Mouse (Mus musculus): ENCODE measurements around the gene Cd200.
"Not testable (repeated sequence)": the region's sequence is repeated elsewhere in the genome, so short reads cannot be mapped to it uniquely, and the experiment has no call there.

Cd200 gene

GRCm38 (mm10) chr16:45378147-45378943 lies 30.5 kb downstream of the Cd200 start:
- ATAC-seq (ENCODE audit: low TSS enrichment) = no peak

DNA sequence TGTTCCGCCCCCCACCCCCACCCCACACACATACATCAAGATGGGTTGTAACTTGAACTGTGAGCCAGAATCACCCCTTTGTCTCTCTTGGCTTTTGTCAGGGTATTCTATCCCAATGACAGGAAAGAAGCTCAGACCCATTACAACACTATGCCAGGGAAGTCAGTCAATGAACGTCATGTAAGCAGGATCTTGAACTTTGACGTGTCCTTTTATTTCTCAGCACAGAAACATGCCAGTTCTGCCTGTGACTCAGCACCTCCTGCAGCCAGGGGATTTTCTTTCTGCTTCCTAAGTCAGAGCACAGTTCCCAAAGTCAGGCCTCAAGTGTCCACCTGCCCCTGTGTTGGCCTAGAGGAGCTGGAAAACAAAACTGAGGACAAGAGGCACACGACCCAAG lies 31.5 kb downstream of the Cd200 start:
- ATAC-seq (ENCODE audit: low TSS enrichment) = no peak

DNA sequence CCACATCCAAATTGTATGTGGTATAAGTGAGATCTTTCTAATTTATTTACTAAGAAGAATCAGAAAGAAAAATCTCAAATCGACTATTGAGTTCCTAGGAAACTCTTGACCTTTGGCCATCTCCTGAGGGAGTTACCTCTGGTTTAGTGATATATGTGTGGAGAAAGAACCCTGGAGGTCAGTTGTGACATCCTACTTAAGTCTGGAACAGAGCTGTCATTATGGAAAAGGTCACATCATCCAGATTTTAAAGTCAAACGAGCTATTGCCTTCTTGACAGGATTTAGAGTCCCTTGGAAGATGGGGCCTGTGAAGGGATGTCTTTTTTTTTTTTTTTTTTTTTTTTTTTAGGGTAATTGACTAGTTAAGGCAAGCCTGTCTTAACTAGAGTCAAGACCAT lies 32.0 kb downstream of the Cd200 start:
- no peak for ATAC-seq (ENCODE audit: low TSS enrichment)

DNA sequence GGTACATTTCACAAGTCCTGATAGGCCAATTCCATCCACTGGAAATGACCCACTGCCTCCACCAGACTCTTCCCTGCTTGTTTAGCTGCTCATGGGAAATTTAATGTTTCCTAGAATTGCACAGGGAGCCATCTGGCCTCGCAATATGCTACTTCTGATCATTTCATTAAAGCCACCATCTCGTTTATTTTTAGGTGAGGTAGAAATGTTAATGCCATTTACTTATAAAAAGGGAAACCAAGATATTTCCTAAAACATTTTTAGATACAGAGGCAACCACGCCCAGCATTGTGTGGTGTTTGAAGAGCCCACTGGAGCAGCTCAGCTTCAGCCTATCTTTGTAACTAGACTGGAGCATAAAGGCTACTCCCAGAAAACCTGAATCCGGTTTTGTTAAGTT lies 32.6 kb downstream of the Cd200 start:
- ATAC-seq (ENCODE audit: low TSS enrichment) = peak; percentile 34; the same call in 1 of the 2 replicates

DNA sequence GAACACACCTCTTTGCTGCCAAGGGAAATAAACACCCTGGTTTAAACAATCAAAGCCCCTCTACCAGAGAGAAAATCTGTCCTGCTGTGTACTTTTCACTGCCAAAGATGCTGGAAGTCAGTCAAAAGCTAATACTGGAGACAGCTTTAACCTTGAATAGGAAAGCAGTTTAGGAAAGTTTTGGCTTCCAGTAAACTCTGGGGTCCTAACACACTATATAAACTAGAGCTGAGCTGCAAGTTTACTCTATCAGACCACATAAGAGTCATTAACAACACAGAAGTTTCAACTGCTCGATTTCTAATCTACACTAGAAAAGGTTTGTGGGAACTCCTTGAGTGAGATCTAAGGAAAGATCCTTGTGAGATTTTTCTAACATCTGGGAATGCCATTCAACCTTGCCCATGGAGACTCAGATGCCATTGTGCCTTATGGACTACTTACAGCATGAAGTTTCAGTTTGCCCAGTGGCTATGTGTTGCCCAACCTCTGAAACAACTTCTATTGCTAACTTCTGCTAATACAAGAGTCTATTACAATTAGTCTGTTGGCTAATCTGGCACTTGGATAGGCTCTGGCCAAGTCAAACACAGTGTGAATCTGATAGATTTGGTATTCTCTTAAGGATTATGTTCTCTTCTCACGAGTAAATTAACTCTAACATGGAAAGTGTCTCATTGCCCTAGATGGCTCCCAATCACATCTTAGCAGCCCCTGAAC lies 33.2 kb downstream of the Cd200 start:
- ATAC-seq (ENCODE audit: low TSS enrichment) = no peak

DNA sequence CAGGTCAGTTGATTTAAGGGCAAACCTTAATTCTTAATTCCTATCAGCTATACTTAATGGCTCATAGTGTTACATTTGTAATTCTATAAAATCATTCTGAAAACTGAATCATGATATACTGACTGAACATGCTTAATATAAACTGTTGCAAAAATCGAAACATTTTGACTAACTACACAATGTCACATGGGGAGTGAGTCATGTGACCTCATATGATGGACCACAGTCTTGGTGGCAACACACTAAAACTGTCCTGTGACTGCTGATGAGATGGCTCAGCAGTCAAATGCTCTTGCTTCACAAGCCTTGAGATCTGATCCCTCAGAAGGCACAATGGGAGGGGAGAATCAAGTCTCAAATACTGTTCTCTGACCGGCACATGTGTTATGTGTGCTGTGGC lies 34.8 kb downstream of the Cd200 start:
- ATAC-seq (ENCODE audit: low TSS enrichment) = no peak

- ATAC-seq (ENCODE audit: low TSS enrichment) = no peak
These were observed 37.8 kb downstream of the Cd200 start for GRCm38 (mm10) chr16:45371076-45371475.

DNA sequence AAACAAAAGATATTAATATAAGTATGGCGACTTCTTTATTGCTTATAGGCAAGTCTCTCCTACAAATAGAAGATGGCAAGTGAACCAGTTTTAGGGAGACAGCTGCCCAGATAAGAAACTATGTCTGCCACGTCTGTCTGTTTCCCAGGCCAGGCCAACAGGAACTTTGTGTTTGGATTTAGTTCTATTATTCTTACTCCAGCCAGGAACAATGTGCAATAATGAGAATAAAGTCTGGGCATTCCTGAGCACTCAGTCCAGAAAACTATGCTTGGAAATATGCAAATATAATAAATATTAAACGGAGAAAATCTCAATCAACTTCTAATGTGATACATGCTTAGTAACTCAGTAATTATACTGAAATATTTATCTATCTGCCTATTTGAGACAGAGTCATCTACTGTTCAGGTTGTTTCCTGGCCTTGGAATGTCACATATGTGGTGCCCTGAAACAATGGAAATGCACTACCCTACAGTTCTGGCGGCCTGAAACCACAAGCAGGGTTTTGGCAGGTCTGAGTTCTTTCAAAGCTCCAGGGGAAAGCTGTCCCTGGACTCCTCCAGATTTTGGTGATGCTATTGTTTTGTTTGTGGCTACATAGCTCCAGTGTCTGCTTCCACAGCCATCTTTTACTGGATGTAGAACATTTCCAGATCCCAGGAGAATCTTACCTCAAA lies 39.4 kb downstream of the Cd200 start:
- no peak for ATAC-seq (ENCODE audit: low TSS enrichment)

DNA sequence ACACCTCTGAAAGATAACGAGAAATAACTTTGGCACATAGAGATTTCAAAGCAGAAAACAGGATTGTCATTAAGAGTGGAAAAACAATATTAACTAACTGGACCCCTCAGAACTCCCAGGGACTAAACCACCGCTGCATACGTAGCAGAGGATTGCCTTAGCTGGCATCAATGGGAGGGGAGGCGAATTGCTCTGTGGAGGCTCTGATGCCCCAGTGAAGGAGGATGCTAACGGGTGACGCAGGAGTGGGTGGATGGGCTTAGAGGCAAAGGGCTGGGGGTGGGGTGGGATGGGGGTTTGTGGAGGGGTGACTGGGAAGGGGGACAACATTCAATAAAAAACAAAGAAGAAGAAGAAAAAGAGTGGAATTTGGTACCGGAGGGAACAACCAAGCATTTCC lies 42.7 kb downstream of the Cd200 start:
- ATAC-seq (ENCODE audit: low TSS enrichment) = no peak

GRCm38 (mm10) chr16:45365353-45365752 lies 43.5 kb downstream of the Cd200 start:
- ATAC-seq (ENCODE audit: low TSS enrichment) = no peak

DNA sequence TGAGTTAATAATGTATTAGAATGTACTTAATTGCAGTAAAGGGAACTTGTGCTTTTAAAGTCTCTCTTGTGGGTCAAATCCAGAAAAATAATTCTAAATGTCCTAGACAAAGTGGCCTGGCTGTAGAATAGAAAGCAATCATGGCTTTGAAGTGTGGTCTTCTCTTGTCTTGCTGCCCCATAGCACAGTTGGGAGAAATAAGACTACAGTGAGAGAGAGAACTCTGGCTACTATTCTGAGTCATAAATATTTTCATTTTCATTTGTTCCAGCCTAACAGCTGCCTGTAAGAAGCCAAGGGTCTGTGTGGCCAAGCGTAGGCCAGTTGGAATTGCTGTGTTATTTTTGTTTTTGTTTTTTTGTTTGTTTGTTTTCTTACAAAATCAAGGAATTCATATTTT lies 44.2 kb downstream of the Cd200 start:
- no peak for ATAC-seq (ENCODE audit: low TSS enrichment)

GRCm38 (mm10) chr16:45363480-45364045 lies 45.3 kb downstream of the Cd200 start:
- no peak for ATAC-seq (ENCODE audit: low TSS enrichment)

DNA sequence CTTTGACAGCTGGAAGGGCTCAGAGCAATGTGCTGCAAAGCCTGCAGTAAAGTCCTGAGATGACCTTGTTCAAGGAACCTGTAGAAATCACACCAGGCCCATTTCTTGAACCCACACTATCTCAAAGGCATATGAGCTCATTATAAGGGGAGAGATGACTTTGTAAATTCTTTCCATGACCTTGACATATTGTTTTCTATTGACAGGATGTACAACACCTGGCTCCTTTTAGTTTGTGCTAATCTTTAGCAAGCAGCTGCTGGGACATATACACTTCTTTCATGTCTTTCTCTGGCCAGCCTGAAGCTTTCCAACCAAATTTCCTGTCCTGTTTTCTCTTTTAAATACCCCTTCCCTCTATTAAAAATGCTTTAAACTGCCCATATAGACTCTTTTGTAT lies 47.4 kb downstream of the Cd200 start:
- no peak for ATAC-seq (ENCODE audit: low TSS enrichment)

- ATAC-seq (ENCODE audit: low TSS enrichment) = not testable (repeated sequence)
These were observed 50.4 kb downstream of the Cd200 start for GRCm38 (mm10) chr16:45358441-45358840.

- ATAC-seq (ENCODE audit: low TSS enrichment) = no peak
These were observed 51.7 kb downstream of the Cd200 start for GRCm38 (mm10) chr16:45357134-45357533.

GRCm38 (mm10) chr16:45352875-45353274 lies 56.0 kb downstream of the Cd200 start:
- peak; percentile 42; the same call in 1 of the 2 replicates for ATAC-seq (ENCODE audit: low TSS enrichment)

DNA sequence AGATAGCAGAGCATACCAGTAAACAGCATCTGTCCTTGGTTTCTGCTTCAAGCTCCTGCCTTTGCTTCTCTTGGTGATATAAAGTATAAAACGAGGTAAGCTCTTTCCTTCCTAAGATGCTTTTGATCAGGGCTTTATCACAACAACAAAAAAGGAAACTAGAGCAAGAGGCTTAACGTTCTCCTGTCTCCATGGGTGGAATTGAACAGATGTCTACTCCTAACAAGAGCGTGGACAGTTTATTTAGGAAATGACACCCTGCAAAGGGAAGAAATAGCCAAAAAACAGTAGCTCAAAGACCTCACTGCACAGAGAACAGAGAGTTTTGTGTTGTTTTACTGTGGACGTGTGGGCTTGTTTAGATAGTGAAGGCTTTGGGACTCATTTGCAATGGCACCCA lies 58.1 kb downstream of the Cd200 start:
- ATAC-seq (ENCODE audit: low TSS enrichment) = peak; percentile 76

GRCm38 (mm10) chr16:45349523-45350298 lies 59.1 kb downstream of the Cd200 start:
- no peak for ATAC-seq (ENCODE audit: low TSS enrichment)

DNA sequence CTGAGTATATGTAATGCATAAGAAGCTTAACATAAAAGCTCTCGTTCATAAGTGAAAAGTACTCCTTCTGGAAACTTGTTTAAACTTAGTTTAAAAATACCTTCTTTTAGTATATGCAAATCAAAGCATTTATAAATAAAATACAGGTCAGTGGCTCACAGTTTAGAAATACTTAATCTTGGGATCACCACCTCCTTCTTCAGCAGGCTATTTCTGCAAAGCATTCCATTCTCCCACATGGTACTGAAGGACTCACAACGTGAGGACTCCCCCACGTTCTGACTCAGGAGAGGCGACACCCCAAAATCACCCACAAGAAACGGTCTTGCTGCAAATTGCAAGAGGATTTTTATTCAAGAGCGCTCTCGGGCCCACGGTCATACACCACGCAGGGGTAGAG lies 60.6 kb downstream of the Cd200 start:
- ATAC-seq (ENCODE audit: low TSS enrichment) = peak; percentile 79

GRCm38 (mm10) chr16:45346930-45347387 lies 61.9 kb downstream of the Cd200 start:
- no peak for ATAC-seq (ENCODE audit: low TSS enrichment)

- no peak for ATAC-seq (ENCODE audit: low TSS enrichment)
These were observed 62.5 kb downstream of the Cd200 start for GRCm38 (mm10) chr16:45346367-45346766.
